Mouse (Mus musculus): Measurements from ENCODE around the gene Vopp1.

Vopp1 gene

DNA sequence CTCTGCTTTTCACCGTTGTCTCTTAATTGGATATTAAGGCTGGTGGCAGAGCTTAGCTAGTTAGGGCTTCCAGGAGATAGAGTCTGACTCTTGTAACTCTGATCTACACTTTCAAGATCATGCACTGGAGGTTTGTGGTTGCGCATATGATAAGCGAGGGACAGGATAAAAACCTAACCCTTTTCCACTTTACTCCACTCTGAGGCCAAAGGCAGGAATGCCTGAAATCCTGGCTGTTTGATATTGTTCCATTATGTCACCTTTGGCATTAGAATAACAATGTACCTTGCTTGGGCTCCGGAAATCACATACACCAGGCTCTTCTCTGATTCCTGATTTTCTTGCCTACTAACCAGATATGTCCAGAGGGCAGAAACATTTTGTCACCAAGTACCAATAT is 123.3 kb downstream of the Vopp1 start:
- DNase-seq, result no peak

GRCm38 (mm10) chr6:57693116-57693515 is 131.8 kb downstream of the Vopp1 start:
- DNase-seq, result no peak

DNA sequence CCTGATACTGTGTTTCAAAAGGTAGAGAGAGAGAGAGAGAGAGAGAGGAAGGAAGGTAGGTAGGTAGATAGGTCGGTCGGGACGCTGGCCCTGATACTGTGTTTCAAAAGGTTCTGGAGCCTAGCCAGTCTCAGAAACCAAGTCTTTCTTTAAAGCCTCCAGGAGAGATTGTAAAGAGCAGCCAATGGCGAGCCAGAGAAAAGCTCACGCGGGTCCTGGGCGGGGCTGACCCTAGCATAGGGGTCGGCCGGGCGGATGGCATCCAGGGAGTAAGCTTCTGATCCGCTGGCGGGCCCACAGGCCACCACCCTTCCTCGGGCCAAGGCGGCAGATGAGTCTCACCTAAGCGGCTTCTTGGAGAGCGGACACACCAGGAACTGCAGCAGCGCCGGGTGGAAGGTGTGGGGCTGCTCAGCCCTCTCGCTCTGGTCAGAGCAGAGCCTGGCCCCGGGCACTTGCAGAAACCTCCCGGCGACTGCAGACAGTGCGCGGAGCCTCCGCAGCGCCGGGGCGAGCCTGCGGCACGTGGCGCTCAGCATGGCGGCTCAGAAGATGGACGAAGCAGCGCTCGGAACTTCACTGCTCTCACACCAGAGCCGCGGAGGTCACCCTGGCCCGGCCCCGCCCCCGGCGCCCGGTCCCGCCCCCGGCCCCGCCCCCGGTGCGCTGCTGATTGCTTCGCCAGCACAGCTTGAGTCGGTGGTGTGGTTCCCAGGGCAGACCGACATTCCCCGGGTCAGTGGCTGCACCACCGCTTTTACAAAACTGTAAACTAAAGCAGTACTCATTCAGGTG is 133.3 kb downstream of the Vopp1 start, which contains the start of gene Pyurf:
Gene Pyurf (minus strand): TSS at position 612 of the 795 bp plus-strand sequence.
- peak; percentile 82 for DNase-seq

DNA sequence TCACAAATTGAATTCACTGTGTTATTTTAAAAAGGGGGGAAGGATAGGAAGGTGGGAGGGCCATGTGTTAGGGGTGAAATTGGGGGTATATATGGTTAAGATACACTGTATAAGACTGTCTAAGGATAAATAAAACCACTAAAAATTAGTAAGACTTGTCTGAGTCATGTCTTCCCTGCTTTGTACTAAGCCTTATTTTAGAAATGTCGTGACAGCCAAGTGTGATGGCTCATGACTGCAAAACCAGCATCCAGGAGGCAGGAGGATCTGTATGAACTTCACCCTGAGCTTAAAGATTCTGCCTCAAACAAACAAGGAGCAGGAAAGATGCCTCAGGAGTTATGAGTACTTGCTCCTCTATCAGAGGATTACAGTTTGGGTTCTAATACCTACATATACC is 140.8 kb downstream of the Vopp1 start:
- no peak for DNase-seq
